In the genomic region with DNA sequence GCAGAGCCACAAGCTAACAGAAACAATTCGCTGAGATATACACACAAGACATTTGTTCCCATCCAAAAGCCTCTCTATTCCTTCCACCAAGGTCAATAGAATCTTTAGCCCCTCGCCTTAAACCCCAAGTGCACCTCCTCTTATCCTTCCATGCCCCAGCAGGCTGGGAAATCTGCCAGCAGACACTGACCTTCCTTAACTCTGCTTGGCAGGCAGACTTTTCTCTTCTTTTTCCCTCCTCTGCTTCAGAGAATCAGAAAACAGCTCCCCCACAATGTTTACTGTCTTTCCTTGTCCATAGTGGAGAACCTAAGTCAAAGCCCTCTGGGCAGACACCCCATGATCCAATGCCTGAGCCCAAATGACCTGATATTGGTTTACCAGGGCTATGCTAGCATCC, we compare ENCODE assay signal across 11 mouse cellular contexts.
"Had no signal": no experiment of that assay in that cellular context is flagged by ENCODE, and none has a peak within 500 bp of the region (broad histone marks: within the 10 kb centered on the region; RNA-seq: fewer than 3 reads in every experiment).

No protein-coding gene starts in this region.

- H3K4me2 ChIP-seq: limb, embryonic 13.5 days; neural tube, embryonic 15.5 days had no signal

- ATAC-seq: intestine, embryonic 16.5 days had no signal

- H3K9me3 ChIP-seq: limb, embryonic 13.5 days; neural tube, embryonic 15.5 days had no signal

- DNase-seq: left cerebral cortex, postnatal 4 days; midbrain, embryonic 14.5 days; right cerebral cortex, adult 18-20 months; right cerebral cortex, postnatal 25 days; thymus, postnatal 36 days had no signal

- H3K9ac ChIP-seq: limb, embryonic 13.5 days; liver, embryonic 14.5 days; neural tube, embryonic 15.5 days had no signal

- H3K27me3 ChIP-seq: neural tube, embryonic 15.5 days had no signal

- H3K4me1 ChIP-seq: limb, embryonic 13.5 days; neural tube, embryonic 15.5 days had no signal

- H3K27ac ChIP-seq: limb, embryonic 13.5 days; liver, embryonic 14.5 days; macrophage; neural tube, embryonic 15.5 days had no signal

- H3K4me3 ChIP-seq: limb, embryonic 13.5 days; myocyte; neural tube, embryonic 15.5 days had no signal

- H3K36me3 ChIP-seq: limb, embryonic 13.5 days; neural tube, embryonic 15.5 days had no signal
